Mouse (Mus musculus) limb, embryonic 14.5 days (tissue): ENCODE results near the gene Alkbh2. TPM values are rescaled to one million over a fixed set of nuclear protein-coding genes. Genes with fewer than 3 reads are reported as not detected.
A peak's percentile ranks its signal among the peaks of the same experiment; 100 is the strongest.

Source experiments
- ATAC-seq: fragments of 200-750 bp; cut with Nextera tagmentation; 2 replicates; pipeline ENCODE4 v1.8.0; 2017; ENCODE audit warnings: low read depth, moderate number of reproducible peaks, moderate TSS enrichment; ENCODE audit not compliant: low FRiP score
- DNase-seq: peaks from one replicate; pipeline ENCODE4 v3.0.0-alpha.2; 2015; ENCODE audit warnings: low spot score
- H3K27ac ChIP-seq: fragments of 300-500 bp; sonication (generic); replicated peaks from 2 replicates; pipeline ENCODE4 v1.5.1; 2014; ENCODE audit warnings: low read depth, mild to moderate bottlenecking, low read length, moderate library complexity, mixed read lengths
- H3K27me3 ChIP-seq: fragments of 300-500 bp; sonication (generic); 2 replicates; pipeline ENCODE4 v1.6.1; 2014; ENCODE audit warnings: low read length, mixed read lengths; ENCODE audit not compliant: control insufficient read depth, insufficient read depth
- H3K36me3 ChIP-seq: fragments of 300-500 bp; sonication (generic); 2 replicates; pipeline ENCODE4 v1.6.1; 2014; ENCODE audit warnings: mild to moderate bottlenecking, low read length, moderate library complexity, mixed read lengths; ENCODE audit not compliant: control insufficient read depth, insufficient read depth
- H3K4me1 ChIP-seq: fragments of 300-500 bp; sonication (generic); 2 replicates; pipeline ENCODE4 v1.6.1; 2014; ENCODE audit warnings: antibody characterized with exemption, low read length, mixed read lengths; ENCODE audit not compliant: control insufficient read depth, insufficient read depth
- H3K4me2 ChIP-seq: fragments of 300-500 bp; sonication (generic); replicated peaks from 2 replicates; pipeline ENCODE4 v1.6.1; 2014; ENCODE audit warnings: low read depth, mild to moderate bottlenecking, low read length, moderate library complexity; ENCODE audit not compliant: severe bottlenecking
- H3K4me3 ChIP-seq: fragments of 300-500 bp; sonication (generic); replicated peaks from 2 replicates; pipeline ENCODE4 v1.5.1; 2014; ENCODE audit warnings: low read length
- H3K9ac ChIP-seq: fragments of 300-500 bp; sonication (generic); 2 replicates; pipeline ENCODE4 v1.6.1; 2014; ENCODE audit warnings: mild to moderate bottlenecking, low read depth, low read length, moderate library complexity; ENCODE audit not compliant: severe bottlenecking
- H3K9me3 ChIP-seq: fragments of 300-500 bp; sonication (generic); 2 replicates; pipeline ENCODE4 v1.6.1; 2016; ENCODE audit warnings: low read length; ENCODE audit not compliant: control insufficient read depth
- POLR2A ChIP-seq: fragments of 200-500 bp; IDR thresholded peaks from 2 replicates; pipeline ENCODE4 v1.8.0; 2012; ENCODE audit warnings: inconsistent platforms, mild to moderate bottlenecking, moderate library complexity, borderline replicate concordance; ENCODE audit not compliant: insufficient read depth, insufficient read length; ENCODE audit errors: extremely low read depth
- WGBS: fragments of 180-500 bp; shearing (Covaris S2); extraction: QIAGEN DNeasy Blood & Tissue Kit; methylation state at CpG from one replicate; pipeline ENCODE4 v1.1.7; 2014; 5-methylcytosine and 5-hydroxymethylcytosine counted together
- polyA plus RNA-seq, 2 experiments: library from polyadenylated mRNA; depleted of rRNA in 1 of 2; stranded (reverse) in 1 of 2; unstranded in 1 of 2; fragments of >200 nt; fragmentation: Nextera tagmentation in 1 of 2; extraction: Ambion mirVana in 1 of 2; gene quantifications; 2 replicates each; pipeline versions ENCODE4 v1.2.1 to v1.2.3; 2012 to 2014

Gene Alkbh2
- polyA plus RNA-seq, 2 experiments, result 10.9 to 15.5 TPM

- Histone ChIP-seq H3K36me3 (no peaks in the 10 kb centered on the region), H3K4me3 (no peak overlapping the region), H3K9ac (no peak overlapping the region), H3K27me3 (no peaks in the 10 kb centered on the region), H3K9me3 (no peaks in the 10 kb centered on the region), H3K4me1 (no peaks in the 10 kb centered on the region), H3K27ac (no peak overlapping the region), H3K4me2 (no peak overlapping the region)
- DNase-seq (no peak), ATAC-seq (no peak)
- no peak for TF ChIP-seq POLR2A
- WGBS, result 51% methylated on average over 12 of the region's 12 CpGs
Observed at GRCm38 (mm10) chr5:114162106-114162815, 34.2 kb upstream of the Alkbh2 start.

- WGBS, result 84% methylated on average over 6 of the region's 6 CpGs
- ATAC-seq (no peak), DNase-seq (no peak)
- no peaks in the 10 kb centered on the region for H3K4me1 ChIP-seq
- H3K36me3 ChIP-seq, result no peaks in the 10 kb centered on the region
- no peak overlapping the region for H3K27ac ChIP-seq
- no peak overlapping the region for H3K4me3 ChIP-seq
- no peaks in the 10 kb centered on the region for H3K27me3 ChIP-seq
- no peak for TF ChIP-seq POLR2A
- H3K4me2 ChIP-seq, result no peak overlapping the region
- no peaks in the 10 kb centered on the region for H3K9me3 ChIP-seq
- H3K9ac ChIP-seq, result no peak overlapping the region
Observed at GRCm38 (mm10) chr5:114161424-114161823, 33.4 kb upstream of the Alkbh2 start.

GRCm38 (mm10) chr5:114157236-114157635, 29.2 kb upstream of the Alkbh2 start:
- Histone ChIP-seq H3K4me1 (no peaks in the 10 kb centered on the region), H3K4me2 (no peak overlapping the region), H3K36me3 (no peaks in the 10 kb centered on the region), H3K27ac (no peak overlapping the region), H3K27me3 (no peaks in the 10 kb centered on the region), H3K4me3 (no peak overlapping the region), H3K9ac (no peak overlapping the region), H3K9me3 (no peaks in the 10 kb centered on the region)
- peak; percentile 23 for DNase-seq
- TF ChIP-seq POLR2A, result no peak
- WGBS, result 64% methylated on average over 7 of the region's 7 CpGs
- ATAC-seq, result no peak

- no peak overlapping the region for H3K4me3 ChIP-seq
- ATAC-seq (no peak), DNase-seq (no peak)
- H3K4me1 ChIP-seq, result no peaks in the 10 kb centered on the region
- TF ChIP-seq POLR2A, result no peak
- 53% methylated on average over 9 of the region's 9 CpGs for WGBS
- no peak overlapping the region for H3K4me2 ChIP-seq
- no peak overlapping the region for H3K9ac ChIP-seq
- no peaks in the 10 kb centered on the region for H3K9me3 ChIP-seq
- H3K27ac ChIP-seq, result no peak overlapping the region
- H3K36me3 ChIP-seq, result no peaks in the 10 kb centered on the region
- no peaks in the 10 kb centered on the region for H3K27me3 ChIP-seq
Observed at GRCm38 (mm10) chr5:114155168-114155933, 27.3 kb upstream of the Alkbh2 start.

- Histone ChIP-seq H3K4me3 (no peak overlapping the region), H3K27me3 (no peaks in the 10 kb centered on the region), H3K9me3 (no peaks in the 10 kb centered on the region), H3K4me1 (no peaks in the 10 kb centered on the region), H3K4me2 (no peak overlapping the region), H3K9ac (no peak overlapping the region), H3K36me3 (no peaks in the 10 kb centered on the region), H3K27ac (no peak overlapping the region)
- DNase-seq, result no peak
- ATAC-seq, result no peak
- WGBS, result 78% methylated on average over 5 of the region's 5 CpGs
- TF ChIP-seq POLR2A, result no peak
Observed at GRCm38 (mm10) chr5:114154765-114155164, 26.7 kb upstream of the Alkbh2 start.
